Mouse (Mus musculus): ENCODE data around the gene Glra4.

Gene Glra4

GRCm38 (mm10) chrX:136780041-136780440, at the start of gene Glra4:
Glra4 (minus strand) TSS chrX:136780141.
- no peak for DNase-seq (ENCODE audit: low read depth in 2 of 2, low spot score in 2 of 2)

GRCm38 (mm10) chrX:136828610-136829009, 48.7 kb upstream of the Glra4 start:
- DNase-seq (ENCODE audit: low read depth in 2 of 2, low spot score in 2 of 2): no peak

- DNase-seq (ENCODE audit: low read depth in 2 of 2, low spot score in 2 of 2): no peak
These were observed 45.1 kb upstream of the Glra4 start for GRCm38 (mm10) chrX:136825016-136825415.

- DNase-seq (ENCODE audit: low read depth in 2 of 2, low spot score in 2 of 2): no peak
These were observed 42.4 kb upstream of the Glra4 start, which contains the start of gene Plp1 for GRCm38 (mm10) chrX:136822371-136822770. Plp1 (plus strand) TSS chrX:136822671.

GRCm38 (mm10) chrX:136820250-136820649, 40.3 kb upstream of the Glra4 start:
- DNase-seq (ENCODE audit: low read depth in 2 of 2, low spot score in 2 of 2): peak; percentile 5 to 38

- DNase-seq (ENCODE audit: low read depth in 2 of 2, low spot score in 2 of 2): no peak
These were observed 39.8 kb upstream of the Glra4 start for GRCm38 (mm10) chrX:136819752-136820151.

GRCm38 (mm10) chrX:136797223-136797622, 17.3 kb upstream of the Glra4 start:
- no peak for DNase-seq (ENCODE audit: low read depth in 2 of 2, low spot score in 2 of 2)

GRCm38 (mm10) chrX:136789446-136789845, 9.5 kb upstream of the Glra4 start:
- no peak for DNase-seq (ENCODE audit: low read depth in 2 of 2, low spot score in 2 of 2)

- DNase-seq (ENCODE audit: low read depth in 2 of 2, low spot score in 2 of 2): no peak
These were observed 679 bp downstream of the Glra4 start for GRCm38 (mm10) chrX:136779262-136779661.

- no peak for DNase-seq (ENCODE audit: low read depth in 2 of 2, low spot score in 2 of 2)
These were observed 1.9 kb downstream of the Glra4 start for GRCm38 (mm10) chrX:136778046-136778445.

- DNase-seq (ENCODE audit: low read depth in 2 of 2, low spot score in 2 of 2): no peak
These were observed 6.9 kb downstream of the Glra4 start for GRCm38 (mm10) chrX:136773035-136773434.

GRCm38 (mm10) chrX:136761103-136762074, 18.6 kb downstream of the Glra4 start:
- DNase-seq (ENCODE audit: low read depth in 2 of 2, low spot score in 2 of 2): no peak

GRCm38 (mm10) chrX:136755464-136755863, 24.5 kb downstream of the Glra4 start:
- no peak for DNase-seq (ENCODE audit: low read depth in 2 of 2, low spot score in 2 of 2)

- DNase-seq (ENCODE audit: low read depth in 2 of 2, low spot score in 2 of 2): no peak
These were observed 30.6 kb downstream of the Glra4 start for GRCm38 (mm10) chrX:136749329-136749728.

- DNase-seq (ENCODE audit: low read depth in 2 of 2, low spot score in 2 of 2): no peak
These were observed 35.3 kb downstream of the Glra4 start for GRCm38 (mm10) chrX:136744663-136745062.

GRCm38 (mm10) chrX:136743459-136743858, 36.5 kb downstream of the Glra4 start, which contains the start of gene Morf4l2:
Morf4l2 (minus strand) TSS chrX:136743690.
- DNase-seq (ENCODE audit: low read depth in 2 of 2, low spot score in 2 of 2): no peak

- peak; percentile 10 to 31 for DNase-seq (ENCODE audit: low read depth in 2 of 2, low spot score in 2 of 2)
These were observed 37.3 kb downstream of the Glra4 start for GRCm38 (mm10) chrX:136742661-136743103.

- no peak for DNase-seq (ENCODE audit: low read depth in 2 of 2, low spot score in 2 of 2)
These were observed 37.7 kb downstream of the Glra4 start for GRCm38 (mm10) chrX:136742241-136742640.

- DNase-seq (ENCODE audit: low read depth in 2 of 2, low spot score in 2 of 2): peak; percentile 72 to 80
These were observed 38.2 kb downstream of the Glra4 start for GRCm38 (mm10) chrX:136741651-136742201.

- peak; percentile 85 to 89 for DNase-seq (ENCODE audit: low read depth in 2 of 2, low spot score in 2 of 2)
These were observed 38.9 kb downstream of the Glra4 start for GRCm38 (mm10) chrX:136740791-136741650.
